Mouse (Mus musculus) liver, postnatal 0 days (tissue): ENCODE data around the gene Kif5c.

Source experiments
- CTCF ChIP-seq: sonication (generic); IDR thresholded peaks from 2 replicates; pipeline ENCODE4 v1.5.1; 2016; ENCODE audit warnings: antibody characterized with exemption, low read depth
- EP300 ChIP-seq: IDR thresholded peaks from 2 replicates; pipeline ENCODE4 v1.6.1; 2016; ENCODE audit warnings: antibody characterized with exemption, low read depth, mild to moderate bottlenecking

DNA sequence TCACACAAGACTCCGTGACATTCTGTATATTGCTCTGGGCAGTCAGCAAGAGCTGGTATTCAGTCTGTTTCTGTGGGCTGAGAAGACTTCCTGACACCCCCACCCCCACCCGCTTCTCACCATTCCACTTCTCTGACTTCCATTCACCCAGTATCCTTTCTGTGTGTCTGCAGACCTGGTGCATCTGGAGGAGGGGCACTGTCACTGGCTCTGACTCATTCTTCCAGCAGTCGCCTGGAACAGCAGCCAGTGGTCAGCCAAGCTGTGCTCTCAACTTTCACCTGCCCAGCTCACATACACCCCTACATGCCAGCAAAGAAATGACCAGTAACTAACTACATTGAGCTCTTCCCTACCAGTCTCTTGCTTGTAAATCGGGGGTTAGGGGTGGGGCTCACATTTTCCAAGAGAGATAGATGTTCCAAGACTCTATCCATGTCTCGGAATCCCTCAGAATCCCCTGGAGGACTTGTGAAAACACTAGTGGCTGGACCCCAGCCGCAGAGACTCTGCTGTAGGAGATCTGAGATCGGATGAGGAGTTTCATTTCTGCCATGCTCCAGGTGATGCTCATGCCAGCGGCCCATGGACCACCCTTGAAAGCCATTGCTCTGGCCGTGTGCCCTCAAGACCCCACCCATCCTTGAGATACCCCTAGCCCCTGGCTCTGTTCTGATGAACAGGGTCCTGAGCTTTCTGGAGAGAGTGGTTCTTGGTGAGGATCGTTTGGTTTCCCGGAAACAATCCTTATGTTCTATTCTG is 47.8 kb upstream of the Kif5c start:
- TF ChIP-seq CTCF (no peak), EP300 (no peak)
